In genomic region chr9:22260092-22260422, GRCm38 (mm10) we compare ENCODE assay signal across 9 mouse cellular contexts. TPM values are rescaled to one million over a fixed set of nuclear protein-coding genes. Genes with fewer than 3 reads are reported as not detected.
DNase-seq lines count a peak whose midpoint lies in the region; ATAC-seq and TF ChIP-seq lines count a peak whose summit lies in the region.
"Had no signal": no experiment of that assay in that cellular context is flagged by ENCODE, and none has a peak within 500 bp of the region (broad histone marks: within the 10 kb centered on the region; RNA-seq: fewer than 3 reads in every experiment).

No protein-coding gene starts in this region.

- H3K27ac ChIP-seq in heart, postnatal 0 days (ENCODE audit: low read depth), result no peak overlapping the region
- no peak overlapping the region for H3K27ac ChIP-seq in cortical plate, adult 2 months (ENCODE audit: insufficient read depth, low read length)
- no peak overlapping the region for H3K27ac ChIP-seq in hindbrain, embryonic 13.5 days
- H3K27ac ChIP-seq in midbrain, embryonic 12.5 days (replicated peaks), result no peak overlapping the region

- peak overlapping the region; percentile 55 for H3K4me3 ChIP-seq in heart, postnatal 0 days (ENCODE audit: low read depth, low read length)
- H3K4me3 ChIP-seq in cortical plate, adult 2 months (ENCODE audit: insufficient read depth, low read length), result peak overlapping the region; percentile 73; the same call in 1 of the 2 replicates
- H3K4me3 ChIP-seq in hindbrain, embryonic 13.5 days, result peak overlapping the region; percentile 68
- peak overlapping the region; percentile 69 for H3K4me3 ChIP-seq in midbrain, embryonic 12.5 days

- intact Hi-C loops in heart, postnatal 36 days (cut with DNase I), result no loop called here

- H3K36me3 ChIP-seq in heart, postnatal 0 days (replicated peaks; ENCODE audit: control insufficient read depth, insufficient read depth, low read length), result 0 out of 2 replicates have a peak, but pooled peaks cover 7% of the 10 kb centered on the region
- H3K36me3 ChIP-seq in hindbrain, embryonic 13.5 days, result peaks cover 22% of the 10 kb centered on the region
- peaks cover 16% of the 10 kb centered on the region for H3K36me3 ChIP-seq in midbrain, embryonic 12.5 days

- H3K27me3 ChIP-seq in heart, postnatal 0 days (ENCODE audit: control insufficient read depth, insufficient read depth, low read length), result no peaks in the 10 kb centered on the region
- H3K27me3 ChIP-seq in hindbrain, embryonic 13.5 days, result no peaks in the 10 kb centered on the region
- H3K27me3 ChIP-seq in midbrain, embryonic 12.5 days, result no peaks in the 10 kb centered on the region
- H3K27me3 ChIP-seq: Patski had no signal

- no peaks in the 10 kb centered on the region; the same call in 1 of the 2 replicates for H3K4me1 ChIP-seq in heart, postnatal 0 days (ENCODE audit: control insufficient read depth, insufficient read depth)
- no peaks in the 10 kb centered on the region for H3K4me1 ChIP-seq in cortical plate, adult 2 months (ENCODE audit: control insufficient read depth, insufficient read depth, low read length)
- H3K4me1 ChIP-seq in hindbrain, embryonic 13.5 days (replicated peaks), result 0 out of 2 replicates have a peak, but pooled peaks cover 8% of the 10 kb centered on the region
- H3K4me1 ChIP-seq in midbrain, embryonic 12.5 days, result peaks cover 4% of the 10 kb centered on the region; the same call in 1 of the 2 replicates

- no peak for ATAC-seq in heart, postnatal 0 days (ENCODE audit: insufficient read depth, low read depth)
- no peak for ATAC-seq in hindbrain, embryonic 13.5 days (ENCODE audit: low FRiP score)
- ATAC-seq in midbrain, embryonic 12.5 days (ENCODE audit: low FRiP score, low read depth), result no peak
- no peak for ATAC-seq in frontal cortex, adult (ENCODE audit: low TSS enrichment)
- ATAC-seq: Patski had no signal

- H3K9me3 ChIP-seq in heart, postnatal 0 days (replicated peaks; ENCODE audit: control insufficient read depth, low read length), result peaks cover 7% of the 10 kb centered on the region
- peaks cover 10% of the 10 kb centered on the region for H3K9me3 ChIP-seq in hindbrain, embryonic 13.5 days
- peaks cover 11% of the 10 kb centered on the region for H3K9me3 ChIP-seq in midbrain, embryonic 12.5 days

- WGBS in heart, postnatal 0 days, result 28% methylated on average over 3 of the region's 3 CpGs
- WGBS in hindbrain, embryonic 13.5 days, result 31% methylated on average over 3 of the region's 3 CpGs
- WGBS in midbrain, embryonic 12.5 days, result 28% methylated on average over 3 of the region's 3 CpGs

- TF ChIP-seq EP300 in heart, postnatal 0 days (IDR thresholded peaks at IDR 0.05; ENCODE audit: low read depth), result no peak

- TF ChIP-seq POLR2A in cortical plate, adult 2 months (IDR thresholded peaks at IDR 0.05; ENCODE audit: extremely low read depth, insufficient read depth, low read length), result no peak

- H3K9ac ChIP-seq in heart, postnatal 0 days (replicated peaks; ENCODE audit: low read depth, low read length), result no peak overlapping the region
- peak overlapping the region; percentile 84; the same call in 1 of the 2 replicates for H3K9ac ChIP-seq in hindbrain, embryonic 13.5 days
- no peak overlapping the region for H3K9ac ChIP-seq in midbrain, embryonic 12.5 days (replicated peaks)

- peak overlapping the region; percentile 66 for H3K4me2 ChIP-seq in heart, postnatal 0 days (ENCODE audit: low read depth, low read length)
- H3K4me2 ChIP-seq in hindbrain, embryonic 13.5 days, result peak overlapping the region; percentile 76
- H3K4me2 ChIP-seq in midbrain, embryonic 12.5 days (replicated peaks), result peak overlapping the region; percentile 77

- TF ChIP-seq CTCF in heart, postnatal 0 days (IDR thresholded peaks at IDR 0.05; ENCODE audit: low read depth), result no peak
- no peak for TF ChIP-seq CTCF in cortical plate, adult 2 months (IDR thresholded peaks at IDR 0.05; ENCODE audit: extremely low read depth, insufficient read depth, low read length)

- DNase-seq in heart, postnatal 0 days (ENCODE audit: low spot score), result no peak
- DNase-seq in heart, postnatal 36 days, result no peak
- no peak for DNase-seq in spleen, adult 18-20 months
- no peak for DNase-seq in natural killer cell, adult 2 months (ENCODE audit: low spot score in 2 of 2)

RNA-seq across cellular contexts. Expression of gene Zfp599, which starts 0.4 kb away (rescaled TPM):
- total RNA-seq in heart, postnatal 0 days (2014; rRNA removed; ENCODE audit: low replicate concordance), result 0.50 and 1.5 TPM in 2 replicates
- 1.7 TPM in 2 replicates for polyA plus RNA-seq in heart, postnatal 0 days (2015; fragmentation: Nextera tagmentation; extraction: Ambion mirVana)
- under 1 TPM; 0.25 to 0.35 TPM for total RNA-seq in heart, postnatal 36 days (2021)
- polyA plus RNA-seq in cortical plate, adult 2 months (2012; rRNA removed), result 1.8 and 2.1 TPM in 2 replicates
- 7.5 and 7.6 TPM in 2 replicates for polyA plus RNA-seq in hindbrain, embryonic 13.5 days (2015; fragmentation: Nextera tagmentation; extraction: Ambion mirVana)
- polyA plus RNA-seq in midbrain, embryonic 12.5 days (2016; fragmentation: Nextera tagmentation; extraction: Ambion mirVana), result 7.5 and 7.6 TPM in 2 replicates

RNA-seq across cellular contexts. Expression of gene Zfp809, which starts 34.5 kb away (rescaled TPM):
- 7.5 and 12.6 TPM in 2 replicates for total RNA-seq in heart, postnatal 0 days (2014; rRNA removed; ENCODE audit: low replicate concordance)
- 14.6 and 16.7 TPM in 2 replicates for polyA plus RNA-seq in heart, postnatal 0 days (2015; fragmentation: Nextera tagmentation; extraction: Ambion mirVana)
- total RNA-seq in heart, postnatal 36 days (2021), result 10 to 100 TPM; 33.4 to 33.7 TPM
- polyA plus RNA-seq in cortical plate, adult 2 months (2012; rRNA removed), result 18.2 and 18.3 TPM in 2 replicates
- polyA plus RNA-seq in hindbrain, embryonic 13.5 days (2015; fragmentation: Nextera tagmentation; extraction: Ambion mirVana), result 9.0 and 10.9 TPM in 2 replicates
- polyA plus RNA-seq in midbrain, embryonic 12.5 days (2016; fragmentation: Nextera tagmentation; extraction: Ambion mirVana), result 12.2 and 12.7 TPM in 2 replicates

RNA-seq across cellular contexts. Expression of gene Zfp810, which starts 47.4 kb away (rescaled TPM):
- total RNA-seq in heart, postnatal 0 days (2014; rRNA removed; ENCODE audit: low replicate concordance), result 16.7 and 27.8 TPM in 2 replicates
- polyA plus RNA-seq in heart, postnatal 0 days (2015; fragmentation: Nextera tagmentation; extraction: Ambion mirVana), result 13.1 and 14.3 TPM in 2 replicates
- 1 to 10 TPM; 6.3 to 8.2 TPM for total RNA-seq in heart, postnatal 36 days (2021)
- polyA plus RNA-seq in cortical plate, adult 2 months (2012; rRNA removed), result 15.7 and 18.7 TPM in 2 replicates
- polyA plus RNA-seq in hindbrain, embryonic 13.5 days (2015; fragmentation: Nextera tagmentation; extraction: Ambion mirVana), result 36.0 and 40.6 TPM in 2 replicates
- 37.3 and 40.5 TPM in 2 replicates for polyA plus RNA-seq in midbrain, embryonic 12.5 days (2016; fragmentation: Nextera tagmentation; extraction: Ambion mirVana)
